Mouse (Mus musculus) ES-Bruce4 (cell line): ENCODE results near the gene Pcbp3.

Source experiments
- CTCF ChIP-seq: IDR thresholded peaks from one replicate; pipeline ENCODE4 v1.8.1; 2011; ENCODE audit warnings: low read depth, low read length
- POLR2A ChIP-seq: IDR thresholded peaks from one replicate; pipeline ENCODE4 v1.8.1; 2011; ENCODE audit warnings: low read length; ENCODE audit not compliant: insufficient read depth

DNA sequence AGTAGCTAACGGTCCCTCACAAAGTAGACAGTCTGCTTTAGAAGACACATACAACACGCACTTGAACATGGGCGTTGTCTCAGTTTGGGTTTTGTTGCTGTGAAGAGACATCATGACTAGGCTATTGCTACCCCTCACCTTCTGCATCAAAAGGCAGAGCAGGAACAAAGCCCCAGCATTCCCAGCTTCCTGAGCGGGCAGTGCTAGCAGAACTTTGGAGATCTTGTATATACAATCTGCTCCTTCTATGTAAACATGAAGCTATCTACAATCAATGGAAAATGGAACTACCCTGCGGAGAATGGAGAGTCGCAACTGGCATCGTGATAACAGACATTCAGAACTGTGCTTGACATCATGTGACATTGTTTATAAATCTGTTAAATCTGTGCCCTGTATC lies 9.3 kb upstream of the Pcbp3 start:
- TF ChIP-seq CTCF (no peak), POLR2A (no peak)
